Mouse (Mus musculus) forebrain, embryonic 11.5 days (tissue): ENCODE results near the gene Bcl2a1b. TPM values are rescaled to one million over a fixed set of nuclear protein-coding genes. Genes with fewer than 3 reads are reported as not detected.
"Not testable (repeated sequence)": the region's sequence is repeated elsewhere in the genome, so short reads cannot be mapped to it uniquely, and the experiment has no call there.

Source experiments
- ATAC-seq: fragments of 200-750 bp; cut with Nextera tagmentation; replicated peaks from 2 replicates; pipeline ENCODE4 v1.8.0; 2017; ENCODE audit warnings: moderate TSS enrichment; ENCODE audit not compliant: low FRiP score
- DNase-seq: peaks from one replicate; pipeline ENCODE4 v3.0.0-alpha.2; 2017; ENCODE audit warnings: low spot score
- H3K27ac ChIP-seq: fragments of 300-500 bp; sonication (generic); 2 replicates; pipeline ENCODE4 v1.5.1; 2014; ENCODE audit warnings: low read depth, low read length
- H3K27me3 ChIP-seq: fragments of 300-500 bp; sonication (generic); 2 replicates; pipeline ENCODE4 v1.6.1; 2014; ENCODE audit warnings: mild to moderate bottlenecking, low read length, mixed read lengths; ENCODE audit not compliant: control insufficient read depth, insufficient read depth
- H3K36me3 ChIP-seq: fragments of 300-500 bp; sonication (generic); 2 replicates; pipeline ENCODE4 v1.6.1; 2014; ENCODE audit warnings: mild to moderate bottlenecking, low read length, moderate library complexity, mixed read lengths; ENCODE audit not compliant: control insufficient read depth, insufficient read depth
- H3K4me1 ChIP-seq: fragments of 300-500 bp; sonication (generic); replicated peaks from 2 replicates; pipeline ENCODE4 v1.6.1; 2014; ENCODE audit warnings: low read length, mixed read lengths; ENCODE audit not compliant: control insufficient read depth, insufficient read depth
- H3K4me2 ChIP-seq: fragments of 300-500 bp; sonication (generic); 2 replicates; pipeline ENCODE4 v1.6.1; 2014; ENCODE audit warnings: low read depth, mild to moderate bottlenecking, low read length, moderate library complexity, mixed read lengths; ENCODE audit not compliant: severe bottlenecking
- H3K4me3 ChIP-seq: fragments of 300-500 bp; sonication (generic); 2 replicates; pipeline ENCODE4 v1.5.1; 2014; ENCODE audit warnings: low read depth, low read length
- H3K9ac ChIP-seq: fragments of 300-500 bp; sonication (generic); 2 replicates; pipeline ENCODE4 v1.6.1; 2014; ENCODE audit warnings: low read length
- H3K9me3 ChIP-seq: fragments of 300-500 bp; sonication (generic); 2 replicates; pipeline ENCODE4 v1.6.1; 2016; ENCODE audit warnings: low read length, mixed read lengths; ENCODE audit not compliant: control insufficient read depth
- WGBS: fragments of 180-500 bp; shearing (Covaris S2); extraction: QIAGEN DNeasy Blood & Tissue Kit; methylation state at CpG from one replicate; pipeline ENCODE4 v1.1.7; 2014; 5-methylcytosine and 5-hydroxymethylcytosine counted together
- polyA plus RNA-seq: library from polyadenylated mRNA; unstranded; fragments of >200 nt; fragmentation: Nextera tagmentation; extraction: Ambion mirVana; gene quantifications from 2 replicates; pipeline ENCODE4 v1.2.1, GENCODE M21; 2014

The Bcl2a1b gene
- 0.77 TPM in 1 of 2 replicates, not detected in the other for polyA plus RNA-seq

DNA sequence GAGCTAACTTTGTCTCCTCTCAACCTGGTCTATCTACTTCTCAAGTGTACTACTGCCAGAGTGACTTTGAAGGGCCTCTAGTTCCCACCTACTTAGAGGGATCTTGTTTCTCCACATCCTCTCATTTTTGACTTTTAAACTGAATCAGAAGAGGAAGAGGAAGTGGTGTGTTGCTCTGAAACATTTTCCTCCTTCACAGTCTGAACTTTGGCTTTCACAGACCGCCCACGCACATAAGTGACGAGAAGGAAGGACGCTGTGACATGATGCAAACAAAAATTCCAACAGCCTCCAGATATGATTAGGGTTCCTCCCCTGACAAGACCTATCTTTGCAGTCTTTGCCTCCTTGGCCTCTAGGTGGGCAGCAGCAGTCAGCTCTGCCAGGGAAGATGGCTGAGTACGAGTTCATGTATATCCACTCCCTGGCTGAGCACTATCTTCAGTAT lies at the start of gene Bcl2a1b, which contains the start of gene Gm29094:
TSS of gene Bcl2a1b (plus strand) at position 241 of the 448 bp plus-strand sequence.
TSS of gene Gm29094 (plus strand) at position 411 of the 448 bp plus-strand sequence.
- not testable (repeated sequence) for H3K27ac ChIP-seq, H3K36me3 ChIP-seq, H3K9ac ChIP-seq, H3K4me3 ChIP-seq, H3K4me1 ChIP-seq, DNase-seq, H3K9me3 ChIP-seq, ATAC-seq, H3K27me3 ChIP-seq, H3K4me2 ChIP-seq
- WGBS: 92% methylated on average over 5 of the region's 5 CpGs

DNA sequence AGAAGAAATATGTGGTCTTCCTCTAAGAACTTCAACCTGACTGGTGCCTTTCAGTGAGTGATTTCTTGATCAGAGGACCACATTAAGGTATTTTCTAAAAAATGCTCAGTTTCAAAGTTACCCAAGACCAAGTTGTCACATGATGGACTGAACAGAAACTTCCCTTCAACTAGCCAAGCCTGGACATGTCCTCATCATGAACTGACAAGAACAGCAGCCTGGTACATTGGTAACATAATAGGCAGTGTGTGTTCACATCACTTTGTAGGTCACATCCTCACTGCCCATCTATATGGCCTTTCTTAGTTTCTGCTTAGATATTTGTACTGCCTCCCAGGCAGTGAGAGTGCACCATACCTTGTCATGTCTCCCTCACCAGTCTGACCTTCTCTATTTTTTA lies 26.5 kb upstream of the Bcl2a1b start:
- H3K27me3 ChIP-seq, H3K27ac ChIP-seq, H3K4me1 ChIP-seq, H3K9ac ChIP-seq, H3K9me3 ChIP-seq, H3K4me3 ChIP-seq, ATAC-seq, H3K4me2 ChIP-seq, H3K36me3 ChIP-seq, DNase-seq: not testable (repeated sequence)

DNA sequence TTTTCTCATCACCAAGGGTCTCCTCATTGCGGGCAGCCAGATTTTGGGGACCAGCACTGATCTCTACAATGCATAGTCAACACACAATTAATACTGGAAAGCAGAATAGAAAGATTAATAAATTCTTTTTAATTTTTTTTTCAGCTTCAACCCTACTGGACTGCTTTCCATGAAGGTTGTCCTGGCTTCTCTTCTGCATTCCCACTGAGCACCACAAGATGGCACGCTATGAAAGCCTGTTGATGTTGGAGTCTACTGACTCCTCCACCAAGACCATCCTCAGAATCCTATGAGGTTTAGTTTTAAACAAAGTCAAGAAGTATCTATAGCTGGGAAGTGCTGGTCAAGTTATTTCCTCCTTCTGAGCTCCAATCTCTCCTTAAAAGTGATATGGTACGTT lies 20.2 kb upstream of the Bcl2a1b start:
- H3K9me3 ChIP-seq, DNase-seq, H3K27me3 ChIP-seq, H3K9ac ChIP-seq, ATAC-seq, H3K4me3 ChIP-seq, H3K27ac ChIP-seq, H3K36me3 ChIP-seq, H3K4me1 ChIP-seq, H3K4me2 ChIP-seq: not testable (repeated sequence)
- WGBS: 21% methylated on average over 2 of the region's 3 CpGs

DNA sequence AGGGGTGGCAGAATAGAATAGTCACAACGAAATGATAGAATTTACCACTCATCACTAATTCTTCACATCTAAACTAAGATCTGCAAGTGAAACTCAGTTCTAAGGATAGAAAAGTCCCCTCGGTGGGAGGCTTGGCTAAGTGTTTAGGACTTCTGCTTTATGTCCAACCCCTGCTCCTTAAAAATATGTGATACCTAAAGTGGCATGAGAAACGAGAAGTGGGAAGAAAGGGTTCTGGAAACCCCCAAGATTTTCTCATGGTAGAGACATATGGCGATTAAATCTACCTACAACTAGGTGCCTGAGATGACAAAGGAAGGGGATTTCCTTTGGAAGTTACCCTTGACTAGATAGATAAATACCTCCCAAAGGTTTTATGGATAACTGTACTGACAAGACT lies 19.5 kb upstream of the Bcl2a1b start:
- not testable (repeated sequence) for H3K27ac ChIP-seq, H3K9me3 ChIP-seq, H3K4me3 ChIP-seq, H3K4me1 ChIP-seq, ATAC-seq, H3K9ac ChIP-seq, DNase-seq, H3K36me3 ChIP-seq, H3K4me2 ChIP-seq, H3K27me3 ChIP-seq
- 87% methylated on average over 2 of the region's 4 CpGs for WGBS

DNA sequence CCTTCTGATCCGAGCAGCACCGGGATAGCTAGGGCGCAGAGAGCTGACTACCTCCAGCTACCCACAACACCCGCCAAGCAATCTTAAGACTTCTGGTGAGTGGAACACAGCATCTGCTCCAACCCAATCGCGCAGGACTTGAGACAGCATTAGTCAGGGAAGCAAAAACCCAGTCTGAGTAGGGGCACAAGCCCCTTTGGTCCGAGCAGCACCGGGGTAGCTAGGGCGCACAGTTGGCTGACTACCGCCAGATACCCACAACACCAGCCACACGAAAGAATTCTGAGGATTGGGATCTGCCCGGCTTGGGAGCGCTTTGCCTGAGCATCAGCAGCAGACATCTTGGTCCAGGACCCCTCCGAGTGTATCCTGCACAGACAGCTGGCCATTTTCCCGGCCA lies 12.0 kb upstream of the Bcl2a1b start:
- H3K4me1 ChIP-seq, H3K27me3 ChIP-seq, H3K36me3 ChIP-seq, H3K9me3 ChIP-seq, ATAC-seq, H3K4me2 ChIP-seq, H3K4me3 ChIP-seq, H3K9ac ChIP-seq, H3K27ac ChIP-seq, DNase-seq: not testable (repeated sequence)
- WGBS: 77% methylated on average over 15 of the region's 15 CpGs

DNA sequence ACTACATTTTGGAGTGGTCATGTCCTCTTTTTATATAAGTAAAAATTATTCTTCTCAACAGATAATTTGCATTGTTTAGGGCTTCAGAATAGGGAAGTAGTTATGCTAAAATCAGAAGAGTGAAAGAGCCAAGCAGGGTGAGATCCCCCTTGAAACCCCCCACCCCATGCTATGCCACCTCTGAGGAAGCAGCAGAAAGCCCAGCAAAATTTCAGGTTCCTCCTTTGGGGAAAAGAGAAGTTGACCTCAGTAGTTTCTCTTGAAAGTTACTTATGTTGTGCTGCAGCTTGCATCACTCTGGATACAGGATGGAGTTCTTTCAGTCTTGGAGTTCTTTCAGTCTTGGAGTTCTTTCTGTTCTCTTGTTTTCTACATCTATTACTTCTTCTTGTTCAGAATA lies 3.5 kb upstream of the Bcl2a1b start:
- H3K27ac ChIP-seq, H3K36me3 ChIP-seq, H3K9me3 ChIP-seq, H3K27me3 ChIP-seq, H3K9ac ChIP-seq, H3K4me1 ChIP-seq, H3K4me3 ChIP-seq, DNase-seq, ATAC-seq, H3K4me2 ChIP-seq: not testable (repeated sequence)

DNA sequence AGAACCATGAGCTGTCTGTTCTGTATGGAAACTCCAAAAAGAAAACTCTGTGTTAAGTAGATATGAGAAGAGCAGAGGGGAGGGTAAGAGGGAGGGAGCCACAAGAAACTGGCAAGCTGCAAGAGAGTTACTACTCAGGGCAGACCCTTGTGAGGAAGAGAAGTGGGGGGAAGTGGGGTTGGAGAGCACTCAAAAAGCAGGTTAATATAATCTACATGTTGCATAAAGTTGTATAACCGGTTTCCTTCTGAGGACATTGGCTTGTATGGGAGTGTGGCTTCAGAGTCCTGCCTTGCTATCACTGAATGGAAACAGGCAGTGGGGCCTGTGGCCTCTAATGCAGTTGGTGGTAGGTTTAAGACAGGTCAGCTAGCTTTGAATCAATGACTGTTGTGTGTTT lies 1.5 kb upstream of the Bcl2a1b start:
- not testable (repeated sequence) for DNase-seq, H3K27me3 ChIP-seq, H3K27ac ChIP-seq, ATAC-seq, H3K36me3 ChIP-seq, H3K4me2 ChIP-seq, H3K9ac ChIP-seq, H3K4me1 ChIP-seq, H3K4me3 ChIP-seq, H3K9me3 ChIP-seq
- 100% methylated on average over 1 of the region's 1 CpGs for WGBS

DNA sequence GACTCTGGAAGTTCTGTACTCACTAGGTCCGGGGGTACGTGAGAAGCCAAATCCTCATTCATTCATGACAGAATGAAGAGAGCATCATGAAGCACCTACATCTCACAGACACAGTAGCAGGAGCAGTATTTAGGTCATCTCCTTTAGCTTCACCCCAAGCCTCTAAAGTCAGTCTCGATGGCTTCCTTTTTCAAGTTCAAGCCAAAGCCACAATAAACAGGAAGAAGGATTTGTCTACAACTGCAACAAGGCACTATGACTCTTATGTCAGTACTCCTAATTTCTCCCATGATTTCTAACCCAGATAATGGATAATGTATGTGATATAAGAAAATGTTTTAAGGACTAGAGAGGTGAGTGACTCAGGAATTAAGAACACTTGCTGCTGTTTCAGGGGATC lies 660 bp upstream of the Bcl2a1b start:
- H3K36me3 ChIP-seq, H3K9ac ChIP-seq, H3K4me2 ChIP-seq, H3K27me3 ChIP-seq, H3K4me1 ChIP-seq, H3K27ac ChIP-seq, DNase-seq, ATAC-seq, H3K4me3 ChIP-seq, H3K9me3 ChIP-seq: not testable (repeated sequence)
- 91% methylated on average over 3 of the region's 3 CpGs for WGBS

DNA sequence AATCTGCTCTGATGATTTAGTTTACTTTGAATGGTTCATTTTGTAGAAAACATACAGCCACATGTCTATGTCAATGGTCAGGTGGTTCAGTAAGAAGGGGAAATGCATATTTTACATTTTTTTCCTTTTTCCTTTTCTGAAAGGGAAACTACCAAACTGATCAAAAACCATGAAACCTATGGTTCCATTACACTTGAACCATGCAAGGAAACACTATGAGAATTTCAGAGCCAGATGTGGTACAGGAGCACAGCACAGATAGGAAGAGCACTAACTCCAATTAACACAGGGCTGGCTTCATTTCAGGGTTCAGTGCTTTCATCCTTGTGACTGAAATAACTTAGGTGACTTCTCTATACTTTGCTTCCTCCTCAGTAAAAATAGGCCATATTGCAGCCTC lies 3.2 kb downstream of the Bcl2a1b start:
- H3K36me3 ChIP-seq, H3K9ac ChIP-seq, H3K4me2 ChIP-seq, H3K9me3 ChIP-seq, DNase-seq, H3K27ac ChIP-seq, H3K4me3 ChIP-seq, ATAC-seq, H3K4me1 ChIP-seq, H3K27me3 ChIP-seq: not testable (repeated sequence)
